Mouse (Mus musculus) CH12.LX (cell line): ENCODE measurements around the gene Pax5. TPM values are rescaled to one million over a fixed set of nuclear protein-coding genes. Genes with fewer than 3 reads are reported as not detected.

Experiments used
- DNase-seq: peaks from one replicate; pipeline ENCODE4 v3.0.0-alpha.2; 2013; ENCODE audit errors: extremely low read depth
- H3K27ac ChIP-seq: 2 replicates; pipeline ENCODE4 v1.5.1; 2012; ENCODE audit warnings: low read depth, mild to moderate bottlenecking, control low read depth, moderate library complexity; ENCODE audit not compliant: insufficient read depth
- H3K27me3 ChIP-seq: replicated peaks from 2 replicates; pipeline ENCODE3; 2012; ENCODE audit warnings: inconsistent platforms
- H3K36me3 ChIP-seq, 2 experiments: replicated peaks in 1 of 2; 2 replicates each; pipeline versions ENCODE3 to v1.6.1; 2012; ENCODE audit warnings: inconsistent platforms in 1 of 2, low read length in 1 of 2, mild to moderate bottlenecking in 1 of 2, mixed read lengths in 1 of 2, moderate library complexity in 1 of 2; ENCODE audit not compliant: control insufficient read depth in 1 of 2, insufficient read depth in 1 of 2
- H3K4me1 ChIP-seq, 2 experiments: 2 replicates each; pipeline ENCODE4 v1.6.1; 2012; ENCODE audit warnings: inconsistent platforms in 1 of 2, moderate library complexity in 1 of 2; ENCODE audit not compliant: insufficient read depth in 2 of 2, control insufficient read depth in 1 of 2
- H3K4me2 ChIP-seq: 2 replicates; pipeline ENCODE4 v1.6.1; 2012; ENCODE audit warnings: low read depth, mild to moderate bottlenecking, control low read depth; ENCODE audit not compliant: poor library complexity, insufficient read depth, severe bottlenecking
- H3K4me3 ChIP-seq, 3 experiments: fragments of 150-350 bp in 1 of 3; sonication (generic) in 1 of 3; replicated peaks in 1 of 3; 2 replicates each; pipeline versions ENCODE3 to v1.5.1; 2011 to 2012; ENCODE audit warnings: low read depth in 2 of 3, low read length in 2 of 3, mild to moderate bottlenecking in 2 of 3, moderate library complexity in 2 of 3, control low read depth in 1 of 3, improper control_type of control experiment in 1 of 3, inconsistent platforms in 1 of 3, mixed read lengths in 1 of 3; ENCODE audit not compliant: poor library complexity in 1 of 3
- H3K79me2 ChIP-seq: replicated peaks from 2 replicates; pipeline ENCODE4 v1.6.1; 2012; ENCODE audit warnings: mild to moderate bottlenecking, moderate library complexity; ENCODE audit not compliant: control insufficient read depth, poor library complexity, insufficient read depth, severe bottlenecking; ENCODE audit errors: extremely low read depth
- H3K9ac ChIP-seq: 2 replicates; pipeline ENCODE4 v1.6.1; 2012; ENCODE audit warnings: low read depth, mild to moderate bottlenecking, control low read depth, moderate library complexity; ENCODE audit not compliant: insufficient read depth
- H3K9me3 ChIP-seq: replicated peaks from 2 replicates; pipeline ENCODE3; 2012; ENCODE audit warnings: low read length, inconsistent platforms, mixed read lengths
- BHLHE40 ChIP-seq: IDR thresholded peaks from 2 replicates; pipeline ENCODE4 v1.6.1; 2011; ENCODE audit warnings: mild to moderate bottlenecking, low read depth, low read length, improper control_type of control experiment
- CHD1 ChIP-seq: IDR thresholded peaks from 2 replicates; pipeline ENCODE4 v1.6.1; 2012; ENCODE audit warnings: low read depth, low read length, improper control_type of control experiment, inconsistent platforms
- CHD2 ChIP-seq: IDR thresholded peaks from 2 replicates; pipeline ENCODE4 v1.6.1; 2011; ENCODE audit warnings: low read length, improper control_type of control experiment
- CTCF ChIP-seq, 2 experiments: IDR thresholded peaks in 1 of 2; conservative IDR thresholded peaks in 1 of 2; 2 replicates each; pipeline ENCODE4 v1.5.1; 2011 to 2012; ENCODE audit warnings: low read depth in 2 of 2, low read length in 2 of 2, improper control_type of control experiment in 1 of 2, inconsistent platforms in 1 of 2, mild to moderate bottlenecking in 1 of 2, moderate library complexity in 1 of 2
- E2F4 ChIP-seq: IDR thresholded peaks from 2 replicates; pipeline ENCODE4 v1.6.1; 2011; ENCODE audit warnings: low read depth, low read length, improper control_type of control experiment; ENCODE audit not compliant: insufficient replicate concordance
- ELF1 ChIP-seq: IDR thresholded peaks from 2 replicates; pipeline ENCODE4 v1.6.1; 2014; ENCODE audit warnings: low read depth, mild to moderate bottlenecking, inconsistent platforms, low read length, improper control_type of control experiment
- HCFC1 ChIP-seq: IDR thresholded peaks from 2 replicates; pipeline ENCODE4 v1.6.1; 2012; ENCODE audit warnings: low read depth, mild to moderate bottlenecking, inconsistent platforms, low read length, improper control_type of control experiment
- IRF4 ChIP-seq: IDR thresholded peaks from 2 replicates; pipeline ENCODE4 v1.6.1; 2014; ENCODE audit warnings: low read depth, mild to moderate bottlenecking, inconsistent platforms, low read length, improper control_type of control experiment
- JUND ChIP-seq: conservative IDR thresholded peaks from 2 replicates; pipeline ENCODE4 v1.6.1; 2011; ENCODE audit warnings: low read depth, low read length, improper control_type of control experiment
- MAFK ChIP-seq: IDR thresholded peaks from 2 replicates; pipeline ENCODE4 v1.6.1; 2011; ENCODE audit warnings: low read length, improper control_type of control experiment; ENCODE audit not compliant: insufficient replicate concordance
- MAX ChIP-seq: IDR thresholded peaks from 2 replicates; pipeline ENCODE4 v1.6.1; 2011; ENCODE audit warnings: low read length, improper control_type of control experiment
- MAZ ChIP-seq: IDR thresholded peaks from 2 replicates; pipeline ENCODE4 v1.6.1; 2012; ENCODE audit warnings: low read depth, mild to moderate bottlenecking, inconsistent platforms, low read length, improper control_type of control experiment, moderate library complexity
- MEF2A ChIP-seq: IDR thresholded peaks from 2 replicates; pipeline ENCODE4 v1.6.1; 2014; ENCODE audit warnings: low read depth, mild to moderate bottlenecking, inconsistent platforms, low read length, improper control_type of control experiment, borderline replicate concordance
- MXI1 ChIP-seq: IDR thresholded peaks from 2 replicates; pipeline ENCODE4 v1.6.1; 2011; ENCODE audit warnings: mild to moderate bottlenecking, low read depth, low read length, improper control_type of control experiment
- MYC ChIP-seq: IDR thresholded peaks from 2 replicates; pipeline ENCODE4 v1.6.1; 2011; ENCODE audit warnings: low read depth, mild to moderate bottlenecking, improper control_type of control experiment, low read length
- NELFE ChIP-seq: IDR thresholded peaks from 2 replicates; pipeline ENCODE4 v1.6.1; 2011; ENCODE audit warnings: low read depth, low read length, improper control_type of control experiment
- NRF1 ChIP-seq: IDR thresholded peaks from 2 replicates; pipeline ENCODE4 v1.6.1; 2014; ENCODE audit warnings: low read depth, mild to moderate bottlenecking, inconsistent platforms, low read length, improper control_type of control experiment, moderate library complexity
- PAX5 ChIP-seq: IDR thresholded peaks from 2 replicates; pipeline ENCODE4 v1.6.1; 2012; ENCODE audit warnings: low read length, inconsistent platforms, mixed read lengths
- POLR2A ChIP-seq: IDR thresholded peaks from 2 replicates; pipeline ENCODE4 v1.6.1; 2011; ENCODE audit warnings: low read depth, mild to moderate bottlenecking, improper control_type of control experiment, low read length
- POLR2AphosphoS2 ChIP-seq: IDR thresholded peaks from 2 replicates; pipeline ENCODE4 v1.6.1; 2011; ENCODE audit warnings: low read depth, low read length, improper control_type of control experiment
- RAD21 ChIP-seq: IDR thresholded peaks from 2 replicates; pipeline ENCODE4 v1.6.1; 2011; ENCODE audit warnings: low read depth, mild to moderate bottlenecking, low read length, improper control_type of control experiment, moderate library complexity
- SIN3A ChIP-seq: IDR thresholded peaks from 2 replicates; pipeline ENCODE4 v1.6.1; 2012; ENCODE audit warnings: low read length, improper control_type of control experiment, inconsistent platforms
- SMC3 ChIP-seq: IDR thresholded peaks from 2 replicates; pipeline ENCODE4 v1.6.1; 2011; ENCODE audit warnings: low read depth, low read length, improper control_type of control experiment
- TCF12 ChIP-seq: IDR thresholded peaks from 2 replicates; pipeline ENCODE4 v1.6.1; 2014; ENCODE audit warnings: low read depth, mild to moderate bottlenecking, inconsistent platforms, low read length, improper control_type of control experiment
- UBTF ChIP-seq: IDR thresholded peaks from 2 replicates; pipeline ENCODE4 v1.6.1; 2012; ENCODE audit warnings: low read depth, mild to moderate bottlenecking, inconsistent platforms, low read length, improper control_type of control experiment, moderate library complexity
- USF1 ChIP-seq: IDR thresholded peaks from 2 replicates; pipeline ENCODE4 v1.6.1; 2014; ENCODE audit warnings: low read depth, mild to moderate bottlenecking, inconsistent platforms, low read length, improper control_type of control experiment
- ZC3H11A ChIP-seq: IDR thresholded peaks from 2 replicates; pipeline ENCODE4 v1.6.1; 2012; ENCODE audit warnings: low read depth, mild to moderate bottlenecking, inconsistent platforms, low read length, improper control_type of control experiment
- ZMIZ1 ChIP-seq: IDR thresholded peaks from 2 replicates; pipeline ENCODE4 v1.6.1; 2012; ENCODE audit warnings: low read depth, mild to moderate bottlenecking, inconsistent platforms, low read length, improper control_type of control experiment
- ZNF384 ChIP-seq: IDR thresholded peaks from 2 replicates; pipeline ENCODE4 v1.6.1; 2012; ENCODE audit warnings: low read depth, low read length, improper control_type of control experiment, inconsistent platforms
- dilution Hi-C: fragments of 300-500 bp; cut with MboI; formaldehyde crosslinking; loops from 2 replicates; pipeline ENCODE4 v1.14.3; 2020; ENCODE audit warnings: low sequenced_read_pairs; ENCODE audit not compliant: extremely low pct_unique_long_range_greater_than_20kb, extremely low pct_ligation_motif_present
- in situ Hi-C: fragments of 300-500 bp; cut with MboI; formaldehyde crosslinking; loops from 3 replicates; pipeline ENCODE4 v1.14.3; 2019; ENCODE audit warnings: low sequenced_read_pairs, low pct_ligation_motif_present, low pct_unique_long_range_greater_than_20kb, mixed read lengths
- polyA plus RNA-seq: library from polyadenylated mRNA; unstranded; fragments of >175 nt; gene quantifications from 2 replicates; pipeline ENCODE4 v1.2.1, GENCODE M21; 2012; ENCODE audit warnings: low read depth; ENCODE audit not compliant: insufficient read length
- total RNA-seq, 2 experiments: library from RNA; depleted of rRNA; stranded (reverse); fragments of 300-350 nt in 1 of 2; fragments of >200 nt in 1 of 2; gene quantifications; 2 replicates each; pipeline ENCODE4 v1.2.3; 2012 to 2014

Gene Pax5
- total and polyA plus RNA-seq, 3 experiments: 13.5 to 57.4 (median 21.8) TPM

- TF ChIP-seq USF1 (no peak), TCF12 (peak; percentile 35; the same call in 1 of the 2 replicates), NELFE (0 out of 2 replicates have a peak, but pooled peaks have one; percentile 25), CHD1 (0 out of 2 replicates have a peak, but pooled peaks have one; percentile 23), MXI1 (peak; percentile 34; the same call in 1 of the 2 replicates), IRF4 (peak; percentile 59; the same call in 1 of the 2 replicates), E2F4 (no peak)
Observed at GRCm38 (mm10) chr4:44577293-44577692, 133.0 kb downstream of the Pax5 start (continued).

GRCm38 (mm10) chr4:44576786-44577185 lies 133.5 kb downstream of the Pax5 start:
- H3K4me3 ChIP-seq: no peak overlapping the region
- H3K4me1 ChIP-seq: peaks cover 26 to 82% of the 10 kb centered on the region in 2 experiments
- TF ChIP-seq MEF2A (no peak), POLR2AphosphoS2 (no peak), CTCF (conservative IDR thresholded peaks at IDR 0.05 in 1 of 2, IDR thresholded peaks at IDR 0.05 in 1 of 2; ENCODE audit: low read depth in 2 of 2, low read length in 2 of 2) (no peak), SIN3A (no peak), MAFK (no peak), ZC3H11A (no peak), ZMIZ1 (no peak), UBTF (no peak), PAX5 (no peak), IRF4 (no peak), TCF12 (no peak), RAD21 (no peak), POLR2A (no peak), SMC3 (no peak), MYC (0 out of 2 replicates have a peak, but pooled peaks have one; percentile 24), HCFC1 (no peak), JUND (no peak), E2F4 (no peak), NRF1 (no peak), CHD2 (no peak), ZNF384 (no peak), USF1 (no peak), BHLHE40 (0 out of 2 replicates have a peak, but pooled peaks have one; percentile 14), CHD1 (no peak), ELF1 (peak; percentile 33; the same call in 1 of the 2 replicates), MAZ (no peak), MAX (0 out of 2 replicates have a peak, but pooled peaks have one; percentile 15)
- peak; percentile 44 for DNase-seq
- no peaks in the 10 kb centered on the region for H3K27me3 ChIP-seq
- no peaks in the 10 kb centered on the region for H3K9me3 ChIP-seq
- peaks cover 0 to 72% of the 10 kb centered on the region in 2 experiments for H3K36me3 ChIP-seq
- in situ Hi-C loops: no loop called here
- dilution Hi-C loops: no loop called here
- H3K27ac ChIP-seq: peak overlapping the region; percentile 50
- H3K9ac ChIP-seq: no peak overlapping the region
- H3K4me2 ChIP-seq: peak overlapping the region; percentile 37
- H3K79me2 ChIP-seq: no peaks in the 10 kb centered on the region
